Mouse (Mus musculus): ENCODE results near the gene Hnrnpul2. TPM values are rescaled to one million over a fixed set of nuclear protein-coding genes. Genes with fewer than 3 reads are reported as not detected.
"Not testable (repeated sequence)": the region's sequence is repeated elsewhere in the genome, so short reads cannot be mapped to it uniquely, and the experiment has no call there.

Gene Hnrnpul2
- polyA plus RNA-seq, 1 experiment: 31.1 TPM

DNA sequence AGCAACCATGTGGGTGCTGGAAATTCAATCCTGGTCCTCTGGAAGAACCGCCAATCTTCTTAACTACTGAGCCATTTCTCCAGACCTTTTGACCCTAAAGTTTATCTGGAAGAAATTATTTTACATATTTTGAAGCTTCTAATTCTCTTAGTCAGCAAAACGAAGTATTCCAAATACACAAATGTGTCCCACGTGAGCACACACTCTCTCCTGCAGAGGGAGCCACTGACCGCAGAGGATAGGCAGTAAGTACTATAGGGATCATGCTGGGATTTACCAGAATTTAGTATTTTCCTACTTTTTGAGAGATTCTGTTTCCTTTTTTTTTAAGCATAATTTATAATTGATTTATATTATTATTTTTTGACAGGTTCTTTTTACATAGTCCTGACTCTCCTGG, 37.9 kb downstream of the Hnrnpul2 start:
- H3K4me3 ChIP-seq (ENCODE audit: insufficient read depth, low read depth, low read length): no peak overlapping the region
- H3K4me1 ChIP-seq (ENCODE audit: control insufficient read depth, insufficient read depth, insufficient read length, low read length): no peaks in the 10 kb centered on the region
- no peak overlapping the region for H3K27ac ChIP-seq (replicated peaks; ENCODE audit: low read depth, low read length)

DNA sequence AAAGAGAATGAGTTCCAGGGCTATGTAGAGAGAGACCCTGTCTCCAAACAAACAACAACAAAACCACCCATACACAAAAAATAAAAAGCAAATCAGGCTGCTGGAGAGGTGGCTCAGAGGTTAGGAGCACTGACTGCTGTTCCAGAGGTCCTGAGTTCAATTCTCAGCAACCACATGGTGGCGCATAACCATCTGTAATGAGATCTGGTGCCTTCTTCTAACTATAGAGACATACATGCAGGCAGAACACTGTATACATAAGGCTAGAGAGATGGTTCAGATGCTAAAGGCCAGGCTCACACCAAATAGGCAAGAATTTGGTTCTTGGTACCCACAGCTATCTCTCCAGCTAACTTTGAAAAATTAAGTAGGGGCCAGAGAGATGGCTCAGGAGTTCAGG, 39.2 kb downstream of the Hnrnpul2 start:
- H3K4me3 ChIP-seq (ENCODE audit: insufficient read depth, low read depth, low read length): no peak overlapping the region
- no peak overlapping the region for H3K27ac ChIP-seq (replicated peaks; ENCODE audit: low read depth, low read length)
- H3K4me1 ChIP-seq (ENCODE audit: control insufficient read depth, insufficient read depth, insufficient read length, low read length): no peaks in the 10 kb centered on the region

DNA sequence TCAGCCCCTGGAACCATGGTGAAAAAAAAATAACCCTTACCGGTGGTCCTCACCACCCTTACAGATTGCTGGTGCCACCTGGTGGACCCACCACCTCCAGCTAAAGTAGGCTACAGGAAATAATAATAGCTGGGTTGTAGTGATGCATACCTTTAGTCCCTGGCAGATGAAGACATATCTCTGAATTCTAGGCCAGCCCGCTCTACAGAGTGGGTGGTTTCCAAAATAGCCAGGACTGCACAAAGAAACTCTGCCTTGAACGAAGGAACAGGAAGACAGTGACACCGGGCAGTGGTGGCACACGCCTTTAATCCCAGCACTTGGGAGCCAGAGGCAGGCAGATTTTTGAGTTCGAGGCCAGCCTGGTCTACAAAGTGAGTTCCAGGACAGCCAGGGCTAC, 44.5 kb downstream of the Hnrnpul2 start:
- Histone ChIP-seq H3K4me1 (ENCODE audit: control insufficient read depth, insufficient read depth, insufficient read length, low read length) (no peaks in the 10 kb centered on the region), H3K27ac (replicated peaks; ENCODE audit: low read depth, low read length) (no peak overlapping the region), H3K4me3 (ENCODE audit: insufficient read depth, low read depth, low read length) (no peak overlapping the region)

DNA sequence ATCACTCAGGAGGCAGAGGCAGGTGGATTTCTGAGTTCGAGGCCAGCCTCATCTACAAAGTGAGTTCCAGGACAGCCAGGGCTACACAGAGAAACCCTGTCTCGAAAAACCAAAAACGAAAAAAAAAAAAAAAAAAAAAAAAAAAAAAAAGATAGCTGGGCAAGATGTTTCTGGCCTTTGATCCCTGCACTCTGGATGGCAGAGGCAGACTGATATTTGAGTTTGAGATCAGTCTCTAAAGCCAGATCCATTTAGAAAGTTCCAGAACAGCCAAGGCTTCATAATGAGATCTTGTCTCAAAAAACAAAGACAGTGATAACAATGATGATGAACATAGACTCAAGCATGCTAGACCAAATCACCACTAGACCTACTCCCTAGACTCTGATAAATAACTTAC, 50.6 kb downstream of the Hnrnpul2 start:
- not testable (repeated sequence) for H3K27ac ChIP-seq (replicated peaks; ENCODE audit: low read depth, low read length); H3K4me3 ChIP-seq (ENCODE audit: insufficient read depth, low read depth, low read length); H3K4me1 ChIP-seq (ENCODE audit: control insufficient read depth, insufficient read depth, insufficient read length, low read length)

DNA sequence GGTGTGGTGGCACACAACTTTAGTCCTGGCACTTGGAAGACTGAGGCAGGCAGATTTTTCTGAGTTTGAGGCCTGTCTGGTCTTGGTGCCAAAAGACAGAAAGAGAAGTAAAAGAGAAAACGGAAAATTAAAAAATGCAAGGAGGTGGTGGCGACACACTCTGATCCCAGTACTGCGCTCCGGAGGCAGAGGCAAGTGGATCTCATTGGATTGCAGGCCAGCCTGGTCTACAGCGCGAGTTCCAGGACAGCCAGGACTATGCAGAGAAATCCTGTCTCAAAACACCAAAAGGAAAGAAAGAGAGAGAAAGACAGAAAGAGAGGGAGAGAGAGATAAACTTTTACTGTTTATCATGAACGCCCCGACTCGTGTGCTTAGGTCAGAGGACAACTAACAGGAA, 51.0 kb downstream of the Hnrnpul2 start:
- H3K4me1 ChIP-seq (ENCODE audit: control insufficient read depth, insufficient read depth, insufficient read length, low read length): peaks cover 6% of the 10 kb centered on the region; the same call in 1 of the 2 replicates
- peak overlapping the region; percentile 73 for H3K27ac ChIP-seq (replicated peaks; ENCODE audit: low read depth, low read length)

DNA sequence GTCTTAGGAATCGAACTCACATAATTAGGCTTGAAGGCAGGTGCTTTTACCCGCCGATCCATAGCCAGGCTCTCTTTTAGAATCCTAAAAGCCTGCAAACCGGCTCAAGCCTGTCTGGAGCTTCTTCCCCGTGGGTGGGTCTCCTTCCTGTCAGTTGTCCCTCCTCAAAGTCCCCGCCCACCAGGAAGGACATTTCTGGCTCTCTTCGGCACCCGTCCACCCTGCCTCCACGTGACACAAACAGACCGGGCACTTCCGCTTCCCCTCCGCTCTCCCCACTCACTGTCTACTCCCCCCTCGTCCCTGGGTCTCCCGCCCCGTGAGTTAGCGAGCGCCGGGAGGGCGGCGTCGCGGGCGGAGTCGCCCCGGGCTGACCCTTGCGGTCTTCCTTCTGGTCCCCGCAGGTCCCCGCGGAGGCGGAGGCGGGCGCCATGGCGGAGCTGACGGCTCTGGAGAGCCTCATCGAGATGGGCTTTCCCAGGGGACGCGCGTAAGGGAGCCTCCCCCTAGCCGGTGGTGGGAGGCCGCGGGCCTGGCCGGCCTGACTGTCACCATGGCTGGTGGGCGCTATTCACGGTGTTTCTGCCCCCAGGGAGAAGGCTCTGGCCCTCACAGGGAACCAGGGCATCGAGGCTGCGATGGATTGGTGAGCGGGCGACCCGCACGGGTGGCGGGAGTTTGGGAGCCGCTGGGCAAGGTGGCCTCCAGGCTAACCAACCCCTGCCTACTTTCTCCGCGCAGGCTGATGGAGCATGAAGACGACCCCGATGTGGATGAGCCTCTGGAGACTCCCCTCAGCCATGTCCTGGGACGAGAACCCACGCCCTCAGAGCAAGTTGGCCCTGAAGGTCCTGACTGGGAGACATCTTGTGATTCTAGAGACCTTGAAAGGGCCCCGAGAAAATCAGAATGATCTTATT, 51.7 kb downstream of the Hnrnpul2 start, which contains the start of gene Ubxn1:
Ubxn1 (plus strand) TSS at position 230 of the 920 bp plus-strand sequence.
- Histone ChIP-seq H3K27ac (replicated peaks; ENCODE audit: low read depth, low read length) (peak within 1 kb of the TSS; percentile 78), H3K4me1 (ENCODE audit: control insufficient read depth, insufficient read depth, insufficient read length, low read length) (peaks cover 6% of the 10 kb centered on the region; the same call in 1 of the 2 replicates), H3K4me3 (ENCODE audit: insufficient read depth, low read depth, low read length) (peak within 1 kb of the TSS; percentile 90)

More for the DNA sequence above, 51.0 kb downstream of the Hnrnpul2 start:
- peak overlapping the region; percentile 68 for H3K4me3 ChIP-seq (ENCODE audit: insufficient read depth, low read depth, low read length)

DNA sequence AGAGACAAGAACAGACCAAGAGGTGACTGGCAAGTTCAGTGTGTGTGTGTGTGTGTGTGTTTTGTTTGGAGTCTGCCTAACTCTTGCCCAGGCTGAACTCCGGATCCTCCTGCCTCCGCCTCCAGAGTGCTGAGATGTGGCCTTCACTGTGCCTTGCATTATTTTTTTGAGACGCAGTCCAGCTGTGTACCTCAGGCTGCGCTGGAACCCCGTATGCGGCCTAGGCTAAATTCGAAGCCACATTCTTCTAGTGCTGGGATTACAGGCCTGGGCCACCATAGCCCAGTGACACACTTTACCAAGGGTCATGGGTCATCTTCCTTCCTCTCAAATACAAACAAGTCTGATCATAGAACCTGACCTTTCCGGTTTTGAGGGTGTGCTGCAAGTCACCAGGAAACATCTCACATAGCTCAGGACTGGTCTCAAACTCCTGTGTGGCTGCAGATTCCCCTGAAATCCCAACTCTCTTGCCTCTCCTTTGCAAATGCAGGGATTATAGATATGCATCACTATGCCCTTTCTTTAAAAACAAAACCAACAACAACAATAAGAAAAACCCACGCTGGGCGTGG, 52.5 kb downstream of the Hnrnpul2 start:
- Histone ChIP-seq H3K27ac (replicated peaks; ENCODE audit: low read depth, low read length) (peak overlapping the region; percentile 78), H3K4me1 (ENCODE audit: control insufficient read depth, insufficient read depth, insufficient read length, low read length) (peaks cover 6% of the 10 kb centered on the region; the same call in 1 of the 2 replicates), H3K4me3 (ENCODE audit: insufficient read depth, low read depth, low read length) (peak overlapping the region; percentile 90)

DNA sequence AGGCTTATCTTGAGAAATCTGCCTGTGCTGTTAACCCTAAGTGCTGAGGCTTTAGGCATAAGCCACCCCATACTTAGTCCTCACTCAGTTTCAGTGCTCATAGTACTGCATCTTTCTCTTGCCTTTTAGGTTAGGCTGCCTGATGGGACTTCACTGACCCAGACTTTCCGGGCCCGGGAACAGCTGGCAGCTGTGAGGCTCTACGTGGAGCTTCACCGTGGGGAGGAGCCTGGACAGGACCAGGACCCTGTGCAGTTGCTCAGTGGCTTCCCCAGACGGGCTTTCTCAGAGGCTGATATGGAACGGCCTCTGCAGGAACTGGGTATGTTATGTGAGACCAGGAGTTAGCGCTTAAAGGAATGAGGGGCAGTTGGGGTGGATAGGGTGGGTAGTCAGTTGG, 55.2 kb downstream of the Hnrnpul2 start:
- Histone ChIP-seq H3K27ac (replicated peaks; ENCODE audit: low read depth, low read length) (no peak overlapping the region), H3K4me1 (ENCODE audit: control insufficient read depth, insufficient read depth, insufficient read length, low read length) (peaks cover 8% of the 10 kb centered on the region; the same call in 1 of the 2 replicates), H3K4me3 (ENCODE audit: insufficient read depth, low read depth, low read length) (no peak overlapping the region)

DNA sequence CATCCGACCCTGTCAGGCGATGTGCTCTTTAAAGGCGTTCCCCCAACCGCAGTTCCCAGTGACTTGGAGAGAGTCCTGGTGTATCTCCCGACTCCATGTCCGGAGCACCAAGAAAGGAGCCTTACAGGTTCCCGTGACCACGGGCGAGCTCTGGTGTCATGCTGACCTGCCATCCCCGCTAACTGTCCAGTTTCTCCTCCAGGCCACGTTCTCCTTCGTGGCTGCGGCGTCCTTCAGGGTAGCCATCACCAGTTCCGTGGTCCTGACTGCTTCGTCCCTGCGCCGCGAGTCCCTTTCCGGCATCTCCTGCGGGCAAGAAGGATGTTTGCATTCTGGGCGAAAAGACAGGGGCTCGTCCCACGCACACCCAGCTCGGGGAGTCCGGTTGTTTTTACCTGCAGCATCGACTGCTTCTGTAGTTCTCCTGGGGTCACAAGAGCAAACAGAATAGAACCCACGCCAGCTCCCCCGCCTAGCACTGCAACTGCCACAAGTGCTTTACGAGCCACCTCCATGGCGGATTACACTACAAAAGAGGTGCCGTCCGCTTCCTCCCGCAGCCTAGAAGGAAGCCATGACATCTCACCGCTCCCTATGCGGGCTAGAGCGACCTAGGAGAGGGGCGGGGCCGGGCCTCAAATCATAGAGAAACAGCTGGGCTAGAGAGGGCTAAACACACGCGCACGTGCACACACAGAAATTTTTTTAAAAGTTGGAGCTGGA, 60.7 kb downstream of the Hnrnpul2 start, which contains the start of gene Uqcc3:
Uqcc3 (minus strand) TSS at position 613 of the 723 bp plus-strand sequence.
- Histone ChIP-seq H3K4me3 (ENCODE audit: insufficient read depth, low read depth, low read length) (peak within 1 kb of the TSS; percentile 69), H3K27ac (replicated peaks; ENCODE audit: low read depth, low read length) (peak within 1 kb of the TSS; percentile 61), H3K4me1 (ENCODE audit: control insufficient read depth, insufficient read depth, insufficient read length, low read length) (0 out of 2 replicates have a peak, but pooled peaks cover 2% of the 10 kb centered on the region)

DNA sequence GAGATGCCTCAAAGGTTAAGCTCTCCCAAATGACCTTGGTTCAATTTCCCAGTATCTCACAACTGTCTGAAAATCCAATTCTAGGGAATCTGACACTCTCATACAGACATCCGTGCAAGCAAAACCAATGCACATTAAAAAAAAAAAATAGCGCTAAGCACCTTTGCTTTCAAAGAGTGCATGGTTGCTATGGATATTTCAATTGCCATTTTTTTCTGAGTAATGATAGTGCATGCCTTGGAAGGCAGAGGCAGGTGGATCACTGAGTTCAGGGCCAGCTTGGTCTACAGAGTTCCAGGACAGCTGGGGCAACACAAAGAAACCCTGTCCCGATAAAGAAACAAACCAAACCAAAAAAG, 61.2 kb downstream of the Hnrnpul2 start:
- H3K4me3 ChIP-seq (ENCODE audit: insufficient read depth, low read depth, low read length): peak overlapping the region; percentile 69
- H3K27ac ChIP-seq (replicated peaks; ENCODE audit: low read depth, low read length): no peak overlapping the region
- H3K4me1 ChIP-seq (ENCODE audit: control insufficient read depth, insufficient read depth, insufficient read length, low read length): 0 out of 2 replicates have a peak, but pooled peaks cover 2% of the 10 kb centered on the region

DNA sequence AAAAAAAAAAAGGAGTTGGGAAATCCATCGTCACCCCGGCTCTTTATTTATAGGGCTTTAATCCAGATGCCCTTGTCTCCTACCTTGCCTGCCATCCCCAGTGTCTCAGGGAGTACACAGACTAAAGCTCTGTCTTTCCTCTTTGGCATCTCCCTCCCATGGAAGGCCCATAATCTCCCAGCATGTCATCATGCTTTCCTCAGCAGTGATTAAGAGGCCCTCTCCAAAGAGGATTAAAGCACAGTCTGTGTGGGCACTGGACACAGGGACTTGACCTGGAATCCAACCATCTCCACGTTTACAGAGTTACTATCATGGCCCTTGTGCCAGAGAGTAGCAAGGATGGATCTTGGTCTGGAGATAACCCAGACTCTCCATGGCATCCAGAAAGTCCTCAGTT, 63.8 kb downstream of the Hnrnpul2 start, which contains the start of the genes Lbhd1 and Gm49403:
Lbhd1 (plus strand) TSS at position 117 of the 400 bp plus-strand sequence.
Gm49403 (plus strand) TSS at position 315 of the 400 bp plus-strand sequence.
- no peak within 1 kb of the TSS for H3K4me3 ChIP-seq (ENCODE audit: insufficient read depth, low read depth, low read length)
- H3K4me1 ChIP-seq (ENCODE audit: control insufficient read depth, insufficient read depth, insufficient read length, low read length): peaks cover 7% of the 10 kb centered on the region; the same call in 1 of the 2 replicates
- no peak within 1 kb of the TSS for H3K27ac ChIP-seq (replicated peaks; ENCODE audit: low read depth, low read length)

Other genes starting within 250 kb of the Hnrnpul2 start
- not detected in 2 replicates for gene Slc22a8, start 228.8 kb upstream of the Hnrnpul2 start, polyA plus RNA-seq (2012; ENCODE audit: insufficient read depth, insufficient read length, missing spikeins)
- gene Slc22a6, start 202.0 kb upstream of the Hnrnpul2 start, polyA plus RNA-seq (2012; ENCODE audit: insufficient read depth, insufficient read length, missing spikeins): not detected in 2 replicates
- gene Chrm1, start 156.2 kb upstream of the Hnrnpul2 start, polyA plus RNA-seq (2012; ENCODE audit: insufficient read depth, insufficient read length, missing spikeins): not detected in 2 replicates
- 32.8 and 41.0 TPM in 2 replicates for gene Slc3a2, start 96.6 kb upstream of the Hnrnpul2 start, polyA plus RNA-seq (2012; ENCODE audit: insufficient read depth, insufficient read length, missing spikeins)
- gene Wdr74, start 84.2 kb upstream of the Hnrnpul2 start, polyA plus RNA-seq (2012; ENCODE audit: insufficient read depth, insufficient read length, missing spikeins): 28.2 and 31.8 TPM in 2 replicates
- not detected in 2 replicates for gene 1700092M07Rik, start 79.3 kb upstream of the Hnrnpul2 start, polyA plus RNA-seq (2012; ENCODE audit: insufficient read depth, insufficient read length, missing spikeins)
- 30.7 and 43.6 TPM in 2 replicates for gene Stx5a, start 78.6 kb upstream of the Hnrnpul2 start, polyA plus RNA-seq (2012; ENCODE audit: insufficient read depth, insufficient read length, missing spikeins)
- gene Nxf1, start 62.9 kb upstream of the Hnrnpul2 start, polyA plus RNA-seq (2012; ENCODE audit: insufficient read depth, insufficient read length, missing spikeins): 51.6 and 58.1 TPM in 2 replicates
- gene Tmem223, start 49.0 kb upstream of the Hnrnpul2 start, polyA plus RNA-seq (2012; ENCODE audit: insufficient read depth, insufficient read length, missing spikeins): 140 and 154 TPM in 2 replicates
- 34.0 and 34.8 TPM in 2 replicates for gene Tmem179b, start 45.5 kb upstream of the Hnrnpul2 start, polyA plus RNA-seq (2012; ENCODE audit: insufficient read depth, insufficient read length, missing spikeins)
- 4.2 and 8.6 TPM in 2 replicates for gene Taf6l, start 33.6 kb upstream of the Hnrnpul2 start, polyA plus RNA-seq (2012; ENCODE audit: insufficient read depth, insufficient read length, missing spikeins)
- 68.9 and 71.7 TPM in 2 replicates for gene Polr2g, start 21.4 kb upstream of the Hnrnpul2 start, polyA plus RNA-seq (2012; ENCODE audit: insufficient read depth, insufficient read length, missing spikeins)
- 1.2 and 2.8 TPM in 2 replicates for gene Zbtb3, start 17.5 kb upstream of the Hnrnpul2 start, polyA plus RNA-seq (2012; ENCODE audit: insufficient read depth, insufficient read length, missing spikeins)
- gene Ttc9c, start 677 bp upstream of the Hnrnpul2 start, polyA plus RNA-seq (2012; ENCODE audit: insufficient read depth, insufficient read length, missing spikeins): 27.1 and 28.9 TPM in 2 replicates
- gene AC129217.1, start 9.8 kb downstream of the Hnrnpul2 start, polyA plus RNA-seq (2012; ENCODE audit: insufficient read depth, insufficient read length, missing spikeins): 17.2 and 39.8 TPM in 2 replicates
- gene Bscl2, start 17.5 kb downstream of the Hnrnpul2 start, polyA plus RNA-seq (2012; ENCODE audit: insufficient read depth, insufficient read length, missing spikeins): 212 and 233 TPM in 2 replicates
- gene Gng3, start 19.2 kb downstream of the Hnrnpul2 start, polyA plus RNA-seq (2012; ENCODE audit: insufficient read depth, insufficient read length, missing spikeins): not detected in 2 replicates
- 3.3 and 10.5 TPM in 2 replicates for gene Lrrn4cl, start 30.8 kb downstream of the Hnrnpul2 start, polyA plus RNA-seq (2012; ENCODE audit: insufficient read depth, insufficient read length, missing spikeins)
- 188 and 228 TPM in 2 replicates for gene Ubxn1, start 51.5 kb downstream of the Hnrnpul2 start, polyA plus RNA-seq (2012; ENCODE audit: insufficient read depth, insufficient read length, missing spikeins)
- 88.3 and 93.3 TPM in 2 replicates for gene Uqcc3, start 60.9 kb downstream of the Hnrnpul2 start, polyA plus RNA-seq (2012; ENCODE audit: insufficient read depth, insufficient read length, missing spikeins)
- 11.9 and 20.2 TPM in 2 replicates for gene Lbhd1, start 63.7 kb downstream of the Hnrnpul2 start, polyA plus RNA-seq (2012; ENCODE audit: insufficient read depth, insufficient read length, missing spikeins)
- gene Gm49403, start 63.9 kb downstream of the Hnrnpul2 start, polyA plus RNA-seq (2012; ENCODE audit: insufficient read depth, insufficient read length, missing spikeins): not detected in 2 replicates
- 36.6 and 59.8 TPM in 2 replicates for gene 1810009A15Rik, start 68.8 kb downstream of the Hnrnpul2 start, polyA plus RNA-seq (2012; ENCODE audit: insufficient read depth, insufficient read length, missing spikeins)
- gene Gm49416, start 68.9 kb downstream of the Hnrnpul2 start, polyA plus RNA-seq (2012; ENCODE audit: insufficient read depth, insufficient read length, missing spikeins): 6.2 TPM in 1 of 2 replicates, not detected in the other
- gene Ints5, start 73.0 kb downstream of the Hnrnpul2 start, polyA plus RNA-seq (2012; ENCODE audit: insufficient read depth, insufficient read length, missing spikeins): 4.8 and 5.9 TPM in 2 replicates
- gene Ganab, start 78.1 kb downstream of the Hnrnpul2 start, polyA plus RNA-seq (2012; ENCODE audit: insufficient read depth, insufficient read length, missing spikeins): 49.7 and 56.8 TPM in 2 replicates
- gene B3gat3, start 100.4 kb downstream of the Hnrnpul2 start, polyA plus RNA-seq (2012; ENCODE audit: insufficient read depth, insufficient read length, missing spikeins): 30.2 and 30.8 TPM in 2 replicates
- 4.5 and 11.4 TPM in 2 replicates for gene Rom1, start 109.3 kb downstream of the Hnrnpul2 start, polyA plus RNA-seq (2012; ENCODE audit: insufficient read depth, insufficient read length, missing spikeins)
- gene Eml3, start 109.5 kb downstream of the Hnrnpul2 start, polyA plus RNA-seq (2012; ENCODE audit: insufficient read depth, insufficient read length, missing spikeins): 11.6 and 12.9 TPM in 2 replicates
- 28.2 and 30.6 TPM in 2 replicates for gene Mta2, start 121.9 kb downstream of the Hnrnpul2 start, polyA plus RNA-seq (2012; ENCODE audit: insufficient read depth, insufficient read length, missing spikeins)
- 6.9 and 7.5 TPM in 2 replicates for gene Tut1, start 133.8 kb downstream of the Hnrnpul2 start, polyA plus RNA-seq (2012; ENCODE audit: insufficient read depth, insufficient read length, missing spikeins)
- 134 and 135 TPM in 2 replicates for gene Eef1g, start 147.0 kb downstream of the Hnrnpul2 start, polyA plus RNA-seq (2012; ENCODE audit: insufficient read depth, insufficient read length, missing spikeins)
- 133 and 177 TPM in 2 replicates for gene Ahnak, start 169.3 kb downstream of the Hnrnpul2 start, polyA plus RNA-seq (2012; ENCODE audit: insufficient read depth, insufficient read length, missing spikeins)

Data from brown adipose tissue, adult 24 weeks (tissue).